Mouse (Mus musculus): ENCODE results near the gene Rras2. TPM values are rescaled to one million over a fixed set of nuclear protein-coding genes. Genes with fewer than 3 reads are reported as not detected.

Gene Rras2
- polyA plus RNA-seq, 1 experiment, result 21.2 TPM

GRCm38 (mm10) chr7:114081633-114082420, 35.8 kb downstream of the Rras2 start:
- Histone ChIP-seq H3K27ac (ENCODE audit: insufficient read depth, low read length) (no peak overlapping the region), H3K4me1 (ENCODE audit: control insufficient read depth, insufficient read depth, low read length) (peaks cover 5% of the 10 kb centered on the region), H3K4me3 (ENCODE audit: insufficient read depth, low read length) (no peak overlapping the region)
- TF ChIP-seq CTCF (IDR thresholded peaks at IDR 0.05; ENCODE audit: extremely low read depth, insufficient read depth, low read length) (no peak), POLR2A (IDR thresholded peaks at IDR 0.05; ENCODE audit: extremely low read depth, insufficient read depth, low read length) (no peak)

GRCm38 (mm10) chr7:114080250-114080649, 37.3 kb downstream of the Rras2 start:
- Histone ChIP-seq H3K27ac (ENCODE audit: insufficient read depth, low read length) (no peak overlapping the region), H3K4me1 (ENCODE audit: control insufficient read depth, insufficient read depth, low read length) (peaks cover 4% of the 10 kb centered on the region), H3K4me3 (ENCODE audit: insufficient read depth, low read length) (no peak overlapping the region)
- TF ChIP-seq CTCF (IDR thresholded peaks at IDR 0.05; ENCODE audit: extremely low read depth, insufficient read depth, low read length), result no peak
- no peak for TF ChIP-seq POLR2A (IDR thresholded peaks at IDR 0.05; ENCODE audit: extremely low read depth, insufficient read depth, low read length)

- TF ChIP-seq CTCF (IDR thresholded peaks at IDR 0.05; ENCODE audit: extremely low read depth, insufficient read depth, low read length) (no peak), POLR2A (IDR thresholded peaks at IDR 0.05; ENCODE audit: extremely low read depth, insufficient read depth, low read length) (no peak)
- peaks cover 4% of the 10 kb centered on the region for H3K4me1 ChIP-seq (ENCODE audit: control insufficient read depth, insufficient read depth, low read length)
- no peak overlapping the region for H3K27ac ChIP-seq (ENCODE audit: insufficient read depth, low read length)
- no peak overlapping the region for H3K4me3 ChIP-seq (ENCODE audit: insufficient read depth, low read length)
Observed at GRCm38 (mm10) chr7:114079343-114079742, 38.2 kb downstream of the Rras2 start.

GRCm38 (mm10) chr7:114074595-114074994, 43.0 kb downstream of the Rras2 start:
- H3K27ac ChIP-seq (ENCODE audit: insufficient read depth, low read length), result no peak overlapping the region
- no peak overlapping the region for H3K4me3 ChIP-seq (ENCODE audit: insufficient read depth, low read length)
- peaks cover 7% of the 10 kb centered on the region for H3K4me1 ChIP-seq (ENCODE audit: control insufficient read depth, insufficient read depth, low read length)
- no peak for TF ChIP-seq POLR2A (IDR thresholded peaks at IDR 0.05; ENCODE audit: extremely low read depth, insufficient read depth, low read length)
- no peak for TF ChIP-seq CTCF (IDR thresholded peaks at IDR 0.05; ENCODE audit: extremely low read depth, insufficient read depth, low read length)

GRCm38 (mm10) chr7:114074133-114074532, 43.4 kb downstream of the Rras2 start:
- TF ChIP-seq CTCF (IDR thresholded peaks at IDR 0.05; ENCODE audit: extremely low read depth, insufficient read depth, low read length) (no peak), POLR2A (IDR thresholded peaks at IDR 0.05; ENCODE audit: extremely low read depth, insufficient read depth, low read length) (no peak)
- Histone ChIP-seq H3K27ac (ENCODE audit: insufficient read depth, low read length) (no peak overlapping the region), H3K4me1 (ENCODE audit: control insufficient read depth, insufficient read depth, low read length) (peaks cover 7% of the 10 kb centered on the region), H3K4me3 (ENCODE audit: insufficient read depth, low read length) (no peak overlapping the region)

- H3K27ac ChIP-seq (ENCODE audit: insufficient read depth, low read length), result peak overlapping the region; percentile 21; the same call in 1 of the 2 replicates
Observed at GRCm38 (mm10) chr7:114071851-114072616, 45.5 kb downstream of the Rras2 start.

GRCm38 (mm10) chr7:114071395-114071794, 46.2 kb downstream of the Rras2 start:
- TF ChIP-seq POLR2A (IDR thresholded peaks at IDR 0.05; ENCODE audit: extremely low read depth, insufficient read depth, low read length), result no peak
- TF ChIP-seq CTCF (IDR thresholded peaks at IDR 0.05; ENCODE audit: extremely low read depth, insufficient read depth, low read length), result no peak
- Histone ChIP-seq H3K27ac (ENCODE audit: insufficient read depth, low read length) (no peak overlapping the region), H3K4me1 (ENCODE audit: control insufficient read depth, insufficient read depth, low read length) (peaks cover 7% of the 10 kb centered on the region), H3K4me3 (ENCODE audit: insufficient read depth, low read length) (no peak overlapping the region)

More at GRCm38 (mm10) chr7:114071851-114072616, 45.5 kb downstream of the Rras2 start:
- Histone ChIP-seq H3K4me1 (ENCODE audit: control insufficient read depth, insufficient read depth, low read length) (peaks cover 7% of the 10 kb centered on the region), H3K4me3 (ENCODE audit: insufficient read depth, low read length) (no peak overlapping the region)
- TF ChIP-seq CTCF (IDR thresholded peaks at IDR 0.05; ENCODE audit: extremely low read depth, insufficient read depth, low read length) (no peak), POLR2A (IDR thresholded peaks at IDR 0.05; ENCODE audit: extremely low read depth, insufficient read depth, low read length) (no peak)

- H3K4me3 ChIP-seq (ENCODE audit: insufficient read depth, low read length), result no peak overlapping the region
- no peak overlapping the region for H3K27ac ChIP-seq (ENCODE audit: insufficient read depth, low read length)
- peaks cover 7% of the 10 kb centered on the region for H3K4me1 ChIP-seq (ENCODE audit: control insufficient read depth, insufficient read depth, low read length)
- TF ChIP-seq POLR2A (IDR thresholded peaks at IDR 0.05; ENCODE audit: extremely low read depth, insufficient read depth, low read length) (no peak), CTCF (IDR thresholded peaks at IDR 0.05; ENCODE audit: extremely low read depth, insufficient read depth, low read length) (no peak)
Observed at GRCm38 (mm10) chr7:114070458-114070840, 47.1 kb downstream of the Rras2 start.

- no peak overlapping the region for H3K4me3 ChIP-seq (ENCODE audit: insufficient read depth, low read length)
- no peak for TF ChIP-seq CTCF (IDR thresholded peaks at IDR 0.05; ENCODE audit: extremely low read depth, insufficient read depth, low read length)
- TF ChIP-seq POLR2A (IDR thresholded peaks at IDR 0.05; ENCODE audit: extremely low read depth, insufficient read depth, low read length), result no peak
- no peak overlapping the region for H3K27ac ChIP-seq (ENCODE audit: insufficient read depth, low read length)
- H3K4me1 ChIP-seq (ENCODE audit: control insufficient read depth, insufficient read depth, low read length), result peaks cover 7% of the 10 kb centered on the region
Observed at GRCm38 (mm10) chr7:114069726-114070457, 47.7 kb downstream of the Rras2 start.
